Mouse (Mus musculus) lung, embryonic 16.5 days (tissue): ENCODE results near the gene Zfhx3. TPM values are rescaled to one million over a fixed set of nuclear protein-coding genes. Genes with fewer than 3 reads are reported as not detected.
A peak's percentile ranks its signal among the peaks of the same experiment; 100 is the strongest.

ENCODE experiments used
- ATAC-seq: fragments of 200-750 bp; cut with Nextera tagmentation; 2 replicates; pipeline ENCODE4 v1.8.0; 2017; ENCODE audit warnings: low read depth, mild to moderate bottlenecking, moderate library complexity
- H3K27ac ChIP-seq: fragments of 300-500 bp; sonication (generic); 2 replicates; pipeline ENCODE4 v1.5.1; 2014; ENCODE audit warnings: mild to moderate bottlenecking, control low read depth, low read length
- H3K27me3 ChIP-seq: fragments of 300-500 bp; sonication (generic); 2 replicates; pipeline ENCODE4 v1.6.1; 2014; ENCODE audit warnings: low read depth, low read length, mixed read lengths; ENCODE audit not compliant: control insufficient read depth, insufficient read depth
- H3K36me3 ChIP-seq: fragments of 300-500 bp; sonication (generic); 2 replicates; pipeline ENCODE4 v1.6.1; 2014; ENCODE audit warnings: low read length; ENCODE audit not compliant: control insufficient read depth, insufficient read depth
- H3K4me1 ChIP-seq: fragments of 300-500 bp; sonication (generic); replicated peaks from 2 replicates; pipeline ENCODE4 v1.6.1; 2014; ENCODE audit warnings: low read length, mixed read lengths; ENCODE audit not compliant: control insufficient read depth, insufficient read depth
- H3K4me2 ChIP-seq: fragments of 300-500 bp; sonication (generic); 2 replicates; pipeline ENCODE4 v1.6.1; 2014; ENCODE audit warnings: low read depth, low read length, control low read depth
- H3K4me3 ChIP-seq: fragments of 300-500 bp; sonication (generic); 2 replicates; pipeline ENCODE4 v1.5.1; 2014; ENCODE audit warnings: mild to moderate bottlenecking, low read length, control low read depth
- H3K9ac ChIP-seq: fragments of 300-500 bp; sonication (generic); 2 replicates; pipeline ENCODE4 v1.6.1; 2014; ENCODE audit warnings: low read length, control low read depth
- H3K9me3 ChIP-seq: fragments of 300-500 bp; sonication (generic); 2 replicates; pipeline ENCODE4 v1.6.1; 2016; ENCODE audit warnings: low read length; ENCODE audit not compliant: control insufficient read depth
- WGBS: fragments of 180-500 bp; shearing (Covaris S2); extraction: QIAGEN DNeasy Blood & Tissue Kit; methylation state at CpG from one replicate; pipeline ENCODE4 v1.1.7; 2014; 5-methylcytosine and 5-hydroxymethylcytosine counted together
- polyA plus RNA-seq: library from polyadenylated mRNA; unstranded; fragments of >200 nt; fragmentation: Nextera tagmentation; extraction: Ambion mirVana; gene quantifications from 2 replicates; pipeline ENCODE4 v1.2.1, GENCODE M21; 2015

The Zfhx3 gene
- polyA plus RNA-seq, 1 experiment from 2014 or later, result 12.7 TPM

GRCm38 (mm10) chr8:108246035-108246933 lies 303.8 kb downstream of the Zfhx3 start:
- WGBS, result 27% methylated on average over 22 of the region's 22 CpGs
- peak overlapping the region; percentile 44; the same call in 1 of the 2 replicates for H3K27ac ChIP-seq
- peak overlapping the region; percentile 25 for H3K4me2 ChIP-seq
- peaks cover 12% of the 10 kb centered on the region for H3K4me1 ChIP-seq
- H3K4me3 ChIP-seq, result no peak overlapping the region
- no peak for ATAC-seq
- no peak overlapping the region; the same call in 1 of the 2 replicates for H3K9ac ChIP-seq
- no peaks in the 10 kb centered on the region for H3K27me3 ChIP-seq
- no peaks in the 10 kb centered on the region for H3K9me3 ChIP-seq
- no peaks in the 10 kb centered on the region for H3K36me3 ChIP-seq

DNA sequence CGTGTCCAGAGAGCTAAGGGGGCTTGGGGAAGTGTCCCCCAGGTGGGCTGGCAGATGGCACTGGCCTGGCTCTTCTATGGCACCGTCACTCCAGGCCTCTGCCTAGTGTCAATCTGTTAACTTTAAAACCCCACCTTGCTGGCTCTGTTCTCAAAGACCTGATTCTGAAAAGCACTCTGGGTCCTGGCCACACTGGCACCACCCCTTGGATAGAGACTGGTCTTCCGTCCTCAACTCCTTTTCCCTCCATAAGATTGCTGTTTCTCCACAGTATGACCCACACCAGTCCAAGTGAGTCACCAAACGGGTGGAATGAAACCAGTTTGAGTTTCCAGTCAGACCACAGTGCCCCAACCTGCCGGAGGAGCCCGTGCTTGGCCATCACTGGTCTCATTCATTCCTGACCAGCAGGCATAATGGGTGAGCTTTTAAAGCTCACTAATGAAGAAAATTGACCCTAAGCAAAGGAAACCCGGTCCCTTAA lies 304.5 kb downstream of the Zfhx3 start:
- H3K4me3 ChIP-seq, result no peak overlapping the region
- no peaks in the 10 kb centered on the region for H3K27me3 ChIP-seq
- no peak overlapping the region for H3K27ac ChIP-seq
- H3K4me2 ChIP-seq, result no peak overlapping the region
- ATAC-seq, result no peak
- peaks cover 12% of the 10 kb centered on the region for H3K4me1 ChIP-seq
- H3K9ac ChIP-seq, result no peak overlapping the region
- no peaks in the 10 kb centered on the region for H3K36me3 ChIP-seq
- 56% methylated on average over 7 of the region's 7 CpGs for WGBS
- H3K9me3 ChIP-seq, result no peaks in the 10 kb centered on the region

GRCm38 (mm10) chr8:108264593-108265160 lies 322.2 kb downstream of the Zfhx3 start:
- no peak overlapping the region for H3K9ac ChIP-seq
- H3K4me3 ChIP-seq, result no peak overlapping the region
- no peak overlapping the region for H3K4me2 ChIP-seq
- H3K9me3 ChIP-seq, result no peaks in the 10 kb centered on the region
- ATAC-seq, result no peak
- no peaks in the 10 kb centered on the region for H3K36me3 ChIP-seq
- H3K4me1 ChIP-seq, result 0 out of 2 replicates have a peak, but pooled peaks cover 2% of the 10 kb centered on the region
- H3K27me3 ChIP-seq, result no peaks in the 10 kb centered on the region
- 56% methylated on average over 11 of the region's 11 CpGs for WGBS
- no peak overlapping the region for H3K27ac ChIP-seq

DNA sequence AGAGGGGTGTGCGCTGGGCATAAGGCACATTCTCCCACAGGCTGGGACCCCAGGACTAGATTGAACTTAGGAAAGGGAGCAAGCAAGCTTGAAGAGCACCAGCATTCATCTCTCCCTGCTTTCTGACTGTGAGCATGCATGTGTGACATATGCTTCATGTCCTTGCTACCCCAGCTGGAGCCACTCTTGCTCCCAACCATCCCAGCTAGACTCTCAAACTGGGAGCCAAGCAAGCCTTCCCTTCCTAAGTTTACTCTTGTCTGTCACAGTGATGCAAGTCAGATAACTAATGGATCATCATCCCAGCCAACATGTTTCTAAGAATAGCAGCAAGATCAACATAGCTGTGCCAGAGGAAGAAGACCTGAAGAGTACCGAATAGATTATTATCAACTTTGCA lies 335.5 kb downstream of the Zfhx3 start:
- WGBS, result 75% methylated on average over 2 of the region's 2 CpGs
- Histone ChIP-seq H3K9me3 (no peaks in the 10 kb centered on the region), H3K27me3 (no peaks in the 10 kb centered on the region)

GRCm38 (mm10) chr8:108281981-108282380 lies 339.5 kb downstream of the Zfhx3 start:
- no peaks in the 10 kb centered on the region for H3K36me3 ChIP-seq
- no peak overlapping the region for H3K4me3 ChIP-seq
- H3K4me1 ChIP-seq, result no peaks in the 10 kb centered on the region
- no peak for ATAC-seq
- H3K9ac ChIP-seq, result no peak overlapping the region
- no peak overlapping the region for H3K27ac ChIP-seq
- no peaks in the 10 kb centered on the region for H3K9me3 ChIP-seq
- no peaks in the 10 kb centered on the region for H3K27me3 ChIP-seq
- WGBS, result 45% methylated on average over 12 of the region's 12 CpGs
- no peak overlapping the region for H3K4me2 ChIP-seq

More for the DNA sequence above, 335.5 kb downstream of the Zfhx3 start:
- Histone ChIP-seq H3K36me3 (no peaks in the 10 kb centered on the region), H3K4me1 (no peaks in the 10 kb centered on the region), H3K4me3 (no peak overlapping the region), H3K4me2 (no peak overlapping the region), H3K27ac (no peak overlapping the region), H3K9ac (no peak overlapping the region)
- ATAC-seq, result peak; percentile 56; the same call in 1 of the 2 replicates

GRCm38 (mm10) chr8:108286117-108286516 lies 343.7 kb downstream of the Zfhx3 start:
- Histone ChIP-seq H3K4me2 (no peak overlapping the region), H3K9ac (no peak overlapping the region), H3K36me3 (no peaks in the 10 kb centered on the region), H3K27me3 (no peaks in the 10 kb centered on the region), H3K4me1 (no peaks in the 10 kb centered on the region), H3K9me3 (no peaks in the 10 kb centered on the region), H3K27ac (no peak overlapping the region), H3K4me3 (no peak overlapping the region)
- WGBS, result 70% methylated on average over 5 of the region's 5 CpGs
- no peak for ATAC-seq

GRCm38 (mm10) chr8:108300964-108301615 lies 358.6 kb downstream of the Zfhx3 start:
- Histone ChIP-seq H3K27me3 (no peaks in the 10 kb centered on the region), H3K27ac (no peak overlapping the region), H3K4me2 (no peak overlapping the region), H3K9ac (no peak overlapping the region), H3K4me1 (peaks cover 2% of the 10 kb centered on the region; the same call in 1 of the 2 replicates), H3K36me3 (no peaks in the 10 kb centered on the region), H3K9me3 (no peaks in the 10 kb centered on the region), H3K4me3 (no peak overlapping the region)
- WGBS, result 71% methylated on average over 9 of the region's 9 CpGs
- no peak for ATAC-seq

DNA sequence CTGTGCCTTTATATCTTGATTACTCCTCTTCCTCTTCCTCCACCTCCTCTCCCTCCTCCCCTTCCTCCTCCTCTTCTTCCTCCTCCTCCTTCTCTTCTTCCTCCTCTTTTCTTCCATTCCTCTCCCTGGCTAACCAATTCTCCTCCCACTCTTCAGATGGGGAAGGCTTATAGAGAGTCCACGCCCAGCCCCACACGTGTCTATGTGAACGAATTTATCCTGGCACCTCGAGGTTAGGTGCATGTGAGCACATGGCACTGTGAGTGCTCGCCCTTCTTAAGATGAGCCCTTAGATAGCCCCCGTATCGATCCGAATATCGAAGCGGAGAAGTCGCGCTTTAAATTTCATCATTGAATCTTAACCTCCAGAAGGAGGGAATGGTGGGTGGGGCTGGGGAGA lies 359.2 kb downstream of the Zfhx3 start:
- H3K9ac ChIP-seq, result no peak overlapping the region
- H3K36me3 ChIP-seq, result no peaks in the 10 kb centered on the region
- no peak for ATAC-seq
- WGBS, result 86% methylated on average over 12 of the region's 12 CpGs
- no peak overlapping the region for H3K4me3 ChIP-seq
- H3K9me3 ChIP-seq, result no peaks in the 10 kb centered on the region
- H3K4me1 ChIP-seq, result peaks cover 2% of the 10 kb centered on the region; the same call in 1 of the 2 replicates
- no peaks in the 10 kb centered on the region for H3K27me3 ChIP-seq
- no peak overlapping the region for H3K4me2 ChIP-seq
- no peak overlapping the region for H3K27ac ChIP-seq

DNA sequence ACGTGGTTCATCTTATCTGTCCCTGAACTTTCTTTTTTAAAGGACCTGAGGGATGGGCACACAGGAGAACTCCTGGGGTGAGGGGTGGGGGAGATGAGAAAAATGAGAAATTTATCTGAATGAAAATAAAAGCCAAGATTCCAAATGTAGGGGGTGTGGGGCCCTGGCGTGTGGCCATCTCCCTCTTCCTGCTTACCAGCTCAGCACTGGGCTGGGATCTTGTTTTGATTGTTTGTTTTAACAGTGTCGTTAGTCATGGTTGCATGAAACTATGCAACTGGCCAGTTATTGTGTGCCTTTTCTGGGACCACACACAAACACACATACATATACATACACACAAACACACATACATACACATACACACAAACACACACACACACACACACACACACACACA lies 362.9 kb downstream of the Zfhx3 start:
- Histone ChIP-seq H3K4me3 (no peak overlapping the region), H3K4me2 (no peak overlapping the region), H3K9me3 (no peaks in the 10 kb centered on the region), H3K27ac (no peak overlapping the region), H3K27me3 (no peaks in the 10 kb centered on the region), H3K9ac (no peak overlapping the region), H3K4me1 (peaks cover 2% of the 10 kb centered on the region; the same call in 1 of the 2 replicates), H3K36me3 (no peaks in the 10 kb centered on the region)
- WGBS, result 36% methylated on average over 3 of the region's 3 CpGs
- ATAC-seq, result peak; percentile 52; the same call in 1 of the 2 replicates
